Mouse (Mus musculus): ENCODE data around the gene Taf5l. TPM values are rescaled to one million over a fixed set of nuclear protein-coding genes. Genes with fewer than 3 reads are reported as not detected.
"Not testable (repeated sequence)": the region's sequence is repeated elsewhere in the genome, so short reads cannot be mapped to it uniquely, and the experiment has no call there.

Gene Taf5l
- total RNA-seq, 2 experiments from 2014 or later = 13.8 to 14.0 TPM

GRCm38 (mm10) chr8:123973495-123973894 lies 47.7 kb downstream of the Taf5l start:
- intact Hi-C loops (cut with DNase I) = no loop called here
- DNase-seq = no peak

DNA sequence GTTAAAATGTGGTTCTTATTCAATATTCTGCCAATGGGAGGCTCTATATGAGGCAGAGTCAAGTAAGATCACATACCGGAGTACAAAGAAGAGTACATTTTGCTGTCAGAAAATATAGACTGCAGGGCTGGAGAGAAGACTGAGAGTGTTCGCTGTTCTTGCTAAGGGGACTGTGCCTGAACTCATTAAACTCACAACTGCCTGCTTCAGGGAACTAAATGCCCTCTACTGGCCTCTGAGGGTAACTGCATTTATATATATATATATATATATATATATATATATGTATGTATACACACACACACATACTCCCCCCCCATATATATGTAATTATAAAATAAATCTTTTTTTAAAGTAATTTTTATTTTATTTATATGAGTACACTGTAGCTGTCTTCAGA lies 54.3 kb downstream of the Taf5l start:
- intact Hi-C loops (cut with DNase I) = no loop called here
- DNase-seq = no peak

DNA sequence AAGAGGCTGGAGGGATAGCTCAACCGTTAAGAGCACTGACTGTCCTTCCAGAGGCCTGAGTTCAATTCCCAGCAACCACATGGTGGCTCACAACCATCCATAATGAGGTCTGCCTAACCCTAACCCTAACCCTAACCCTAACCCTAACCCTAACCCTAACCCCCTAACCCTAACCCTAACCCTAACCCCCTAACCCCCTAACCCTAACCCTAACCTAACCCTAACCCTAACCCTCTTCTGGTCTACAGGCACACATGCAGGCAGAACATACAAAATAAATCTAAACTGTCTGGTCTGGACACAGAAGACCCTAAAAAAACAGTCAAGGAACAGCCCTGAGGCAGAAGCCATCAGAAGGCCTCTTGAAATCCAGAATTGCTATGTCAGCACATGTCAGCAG lies 59.8 kb downstream of the Taf5l start:
- DNase-seq = no peak
- intact Hi-C loops (cut with DNase I) = no loop called here

- DNase-seq; intact Hi-C loops (cut with DNase I): not testable (repeated sequence)
Observed at GRCm38 (mm10) chr8:123960556-123960955, 60.6 kb downstream of the Taf5l start.

DNA sequence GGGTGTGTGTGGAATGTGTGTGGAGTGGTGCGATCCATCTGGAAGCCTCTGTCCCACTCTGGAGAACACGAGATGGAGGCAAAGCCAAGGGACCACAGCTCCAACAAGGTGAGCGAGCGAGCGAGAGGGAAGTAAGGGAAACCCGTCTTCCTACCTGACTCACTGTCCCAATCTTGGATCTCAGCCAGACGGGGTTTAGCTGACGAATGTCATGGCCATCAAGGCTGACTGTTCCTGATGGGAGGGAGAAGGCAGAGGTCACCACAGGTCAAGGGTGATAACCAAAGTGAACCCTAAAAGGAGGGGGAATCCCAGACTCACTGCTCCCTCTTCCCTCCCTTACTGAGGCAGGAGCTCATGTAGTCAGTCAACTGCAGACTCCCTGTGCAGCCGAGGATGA lies 61.1 kb downstream of the Taf5l start:
- DNase-seq = no peak
- intact Hi-C loops (cut with DNase I) = no loop called here

- DNase-seq = no peak
- intact Hi-C loops (cut with DNase I) = no loop called here
Observed at GRCm38 (mm10) chr8:123959473-123959872, 61.7 kb downstream of the Taf5l start.

DNA sequence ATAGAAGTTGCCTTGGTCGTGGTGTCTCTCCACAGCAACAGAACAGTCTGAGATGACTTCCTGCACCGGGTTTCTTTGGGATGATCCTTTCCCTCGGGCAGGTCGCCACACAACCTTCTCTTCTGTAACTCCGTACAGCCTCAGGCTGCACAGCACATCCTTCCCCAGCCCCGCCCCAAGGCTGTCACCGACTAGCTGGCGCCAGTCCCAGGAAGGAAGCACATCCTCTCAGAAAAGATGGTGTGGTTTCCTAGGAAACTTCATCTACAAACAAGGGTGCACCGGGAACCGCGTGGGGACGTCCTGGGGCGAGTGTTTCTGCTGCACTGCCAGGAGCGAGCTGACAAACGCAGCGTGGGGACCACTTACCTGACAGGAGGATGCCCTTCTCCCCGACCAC lies 63.1 kb downstream of the Taf5l start:
- DNase-seq = no peak
- intact Hi-C loops (cut with DNase I) = no loop called here

- no peak for DNase-seq
- intact Hi-C loops (cut with DNase I) = no loop called here
Observed at GRCm38 (mm10) chr8:123954246-123954645, 67.0 kb downstream of the Taf5l start.

DNA sequence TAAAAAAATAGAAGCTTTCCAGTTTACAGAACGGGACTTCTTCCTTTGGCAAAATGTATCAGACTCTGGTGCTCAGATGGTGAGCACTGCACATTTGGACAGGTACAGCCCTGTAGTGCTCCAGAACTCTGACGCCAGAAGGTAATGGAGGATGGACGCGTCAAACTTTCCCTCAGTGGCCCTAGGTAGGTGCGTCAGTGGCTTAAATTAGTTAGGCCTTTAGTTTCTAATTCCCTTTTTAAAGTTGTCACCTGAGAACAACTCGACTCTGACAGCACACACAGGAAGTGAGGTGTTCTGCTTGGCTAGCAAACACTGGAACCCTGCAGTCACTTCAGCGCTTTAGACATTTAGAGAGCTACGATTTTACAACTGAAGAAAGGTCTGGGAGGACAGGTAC lies 67.5 kb downstream of the Taf5l start:
- DNase-seq = no peak

DNA sequence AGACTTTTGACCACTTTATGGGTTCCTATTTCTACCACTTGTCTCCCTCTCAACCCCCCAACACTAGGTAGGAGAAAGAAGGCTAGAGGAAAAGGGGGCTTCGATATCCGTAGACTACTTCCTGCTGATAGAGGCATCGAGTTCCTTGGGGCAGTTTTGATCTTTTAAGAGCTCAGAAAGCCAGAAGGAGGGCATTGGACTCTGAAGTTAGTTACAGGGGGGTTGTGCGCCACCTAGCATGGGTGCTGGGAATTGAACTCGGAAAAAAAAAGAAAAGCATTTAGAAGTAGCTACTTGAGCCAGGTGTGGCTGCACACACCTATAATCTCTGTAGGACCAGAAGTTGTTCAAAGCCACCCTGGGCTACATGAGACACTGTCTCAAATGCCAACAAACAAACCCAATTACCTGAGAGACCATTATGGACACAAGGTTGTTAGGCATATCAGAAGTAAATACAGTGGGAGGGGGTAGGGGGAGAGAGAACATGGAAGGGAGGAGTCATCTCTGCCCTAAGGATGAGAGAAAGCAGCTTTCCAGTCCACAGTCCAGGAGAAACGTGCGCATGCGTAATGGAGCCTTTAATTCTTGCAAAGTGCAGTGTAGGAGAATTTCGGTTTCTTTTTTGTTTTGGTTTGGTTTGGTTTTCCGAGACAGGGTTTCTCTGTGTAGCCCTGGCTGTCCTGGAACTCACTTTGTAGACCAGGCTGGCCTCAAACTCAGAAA lies 71.0 kb downstream of the Taf5l start:
- peak; percentile 53 to 57 for DNase-seq
- intact Hi-C loops (cut with DNase I) = loop anchor here (2.0 kb wide), 2 partner anchors 31 to 281 kb away; partner anchors contain the start of gene Galnt2

More for the DNA sequence above, 67.5 kb downstream of the Taf5l start:
- intact Hi-C loops (cut with DNase I) = no loop called here

- no peak for DNase-seq
- intact Hi-C loops (cut with DNase I) = loop anchor here (2.0 kb wide), 1 partner anchor 71 kb away; the partner anchor contains the start of genes Taf5l and Urb2
Observed at GRCm38 (mm10) chr8:123949686-123949986, 71.6 kb downstream of the Taf5l start.

- intact Hi-C loops (cut with DNase I) = loop anchor here (2.0 kb wide), 1 partner anchor 72 kb away; the partner anchor contains the start of genes Taf5l and Urb2
- DNase-seq = peak; percentile 100
Observed at GRCm38 (mm10) chr8:123948942-123949685, 72.1 kb downstream of the Taf5l start, which contains the start of gene Nup133. Gene Nup133 (minus strand): TSS chr8:123949265.

Small RNA genes lying within 50 kb of the gene (microRNA-seq; reads per million reads assigned to microRNA genes)
- 0 reads per million in 2 experiments for gene Mir1967 (ENCODE audit: borderline number of aligned reads in 2 of 2)

Other genes starting within 250 kb of the Taf5l start
- gene Rab4a, start 215.4 kb downstream of the Taf5l start, total RNA-seq (2021) = 1 to 10 TPM; 7.3 to 7.9 TPM
- 1 to 10 TPM; 1.3 to 1.6 TPM for gene Ccsap, start 161.2 kb downstream of the Taf5l start, total RNA-seq (2021)
- gene Acta1, start 126.6 kb downstream of the Taf5l start, total RNA-seq (2021) = 100 to 1,000 TPM; 656 to 855 TPM
- 10 to 100 TPM; 11.2 TPM for gene Nup133, start 72.1 kb downstream of the Taf5l start, total RNA-seq (2021)
- gene Abcb10, start 38.3 kb downstream of the Taf5l start, total RNA-seq (2021) = 10 to 100 TPM; 43.2 to 52.8 TPM
- 1 to 10 TPM; 6.3 TPM for gene Urb2, start 111 bp upstream of the Taf5l start, total RNA-seq (2021)
- gene Galnt2, start 210.0 kb upstream of the Taf5l start, total RNA-seq (2021) = 10 to 100 TPM; 32.1 to 34.2 TPM